Mouse (Mus musculus) kidney, adult 2 months (tissue): ENCODE data around the gene Ndufb7. TPM values are rescaled to one million over a fixed set of nuclear protein-coding genes. Genes with fewer than 3 reads are reported as not detected.
A peak's percentile ranks its signal among the peaks of the same experiment; 100 is the strongest.
"Not testable (repeated sequence)": the region's sequence is repeated elsewhere in the genome, so short reads cannot be mapped to it uniquely, and the experiment has no call there.

Experiments used
- DNase-seq: peaks from one replicate; pipeline ENCODE4 v3.0.0; 2021
- H3K27ac ChIP-seq: fragments of 200-500 bp; 2 replicates; pipeline ENCODE4 v1.5.1; 2012; ENCODE audit warnings: low read depth, low read length, control low read depth, inconsistent platforms; ENCODE audit not compliant: insufficient read depth
- H3K27me3 ChIP-seq: fragments of 200-500 bp; replicated peaks from 2 replicates; pipeline ENCODE4 v1.6.1; 2012; ENCODE audit warnings: mild to moderate bottlenecking, moderate library complexity, low read length, inconsistent platforms; ENCODE audit not compliant: control insufficient read depth, insufficient read depth
- H3K36me3 ChIP-seq: fragments of 200-500 bp; 2 replicates; pipeline ENCODE4 v1.6.1; 2012; ENCODE audit warnings: mild to moderate bottlenecking, moderate library complexity, low read length, inconsistent platforms; ENCODE audit not compliant: control insufficient read depth, insufficient read depth
- H3K4me1 ChIP-seq: fragments of 200-500 bp; 2 replicates; pipeline ENCODE4 v1.6.1; 2011; ENCODE audit warnings: low read length; ENCODE audit not compliant: control insufficient read depth, insufficient read depth
- H3K4me3 ChIP-seq: fragments of 200-500 bp; 2 replicates; pipeline ENCODE4 v1.5.1; 2011; ENCODE audit warnings: mild to moderate bottlenecking, low read depth, low read length, control low read depth; ENCODE audit not compliant: insufficient read depth
- CTCF ChIP-seq: fragments of 200-500 bp; conservative IDR thresholded peaks from 2 replicates; pipeline ENCODE4 v1.5.1; 2011; ENCODE audit warnings: low read depth, mild to moderate bottlenecking, control low read depth, low read length, moderate library complexity, mixed read lengths; ENCODE audit not compliant: insufficient read depth, insufficient read length
- POLR2A ChIP-seq: fragments of 200-500 bp; IDR thresholded peaks from one replicate; pipeline ENCODE4 v1.6.1; 2011; ENCODE audit warnings: low read depth, low read length, control low read depth
- WGBS: fragments of 180-500 bp; shearing (Covaris S2); methylation state at CpG from one replicate; pipeline ENCODE4 v1.1.7; 2018; 5-methylcytosine and 5-hydroxymethylcytosine counted together
- polyA plus RNA-seq: library from polyadenylated mRNA; depleted of rRNA; stranded (reverse); fragments of >200 nt; gene quantifications from 2 replicates; pipeline ENCODE4 v1.2.3, GENCODE M21; 2012

Ndufb7 gene
- polyA plus RNA-seq, 1 experiment: 720 TPM

GRCm38 (mm10) chr8:83563246-83563645, 3.2 kb upstream of the Ndufb7 start:
- Histone ChIP-seq H3K4me1 (peaks cover 7% of the 10 kb centered on the region), H3K27me3 (no peaks in the 10 kb centered on the region), H3K36me3 (no peaks in the 10 kb centered on the region), H3K4me3 (no peak overlapping the region), H3K27ac (no peak overlapping the region)
- no peak for DNase-seq
- TF ChIP-seq POLR2A (no peak), CTCF (no peak)
- 72% methylated on average over 4 of the region's 4 CpGs for WGBS

- TF ChIP-seq CTCF (peak; percentile 25; the same call in 1 of the 2 replicates), POLR2A (no peak)
- H3K36me3 ChIP-seq: no peaks in the 10 kb centered on the region
- peaks cover 7% of the 10 kb centered on the region for H3K4me1 ChIP-seq
- no peak overlapping the region for H3K4me3 ChIP-seq
- WGBS: 77% methylated on average over 9 of the region's 9 CpGs
- DNase-seq: no peak
- H3K27me3 ChIP-seq: no peaks in the 10 kb centered on the region
- no peak overlapping the region for H3K27ac ChIP-seq
These were observed 618 bp upstream of the Ndufb7 start for GRCm38 (mm10) chr8:83565731-83566375.

- Histone ChIP-seq H3K4me3 (peak overlapping the region; percentile 89), H3K4me1 (peaks cover 7% of the 10 kb centered on the region), H3K27me3 (no peaks in the 10 kb centered on the region), H3K36me3 (peaks cover 3% of the 10 kb centered on the region; the same call in 1 of the 2 replicates), H3K27ac (no peak overlapping the region)
- WGBS: 45% methylated on average over 3 of the region's 3 CpGs
- no peak for DNase-seq
- no peak for TF ChIP-seq POLR2A
- no peak for TF ChIP-seq CTCF
These were observed 1.2 kb downstream of the Ndufb7 start for GRCm38 (mm10) chr8:83567668-83568067.

GRCm38 (mm10) chr8:83568128-83568527, 1.7 kb downstream of the Ndufb7 start:
- Histone ChIP-seq H3K27me3 (no peaks in the 10 kb centered on the region), H3K4me3 (no peak overlapping the region), H3K27ac (no peak overlapping the region), H3K36me3 (peaks cover 3% of the 10 kb centered on the region; the same call in 1 of the 2 replicates), H3K4me1 (peaks cover 7% of the 10 kb centered on the region)
- no peak for DNase-seq
- TF ChIP-seq CTCF (no peak), POLR2A (no peak)
- 52% methylated on average over 5 of the region's 5 CpGs for WGBS

- TF ChIP-seq POLR2A: no peak
- TF ChIP-seq CTCF: no peak
- peaks cover 7% of the 10 kb centered on the region for H3K4me1 ChIP-seq
- DNase-seq: no peak
- H3K4me3 ChIP-seq: no peak overlapping the region
- 65% methylated on average over 5 of the region's 5 CpGs for WGBS
- peaks cover 3% of the 10 kb centered on the region; the same call in 1 of the 2 replicates for H3K36me3 ChIP-seq
- no peaks in the 10 kb centered on the region for H3K27me3 ChIP-seq
- H3K27ac ChIP-seq: no peak overlapping the region
These were observed 2.3 kb downstream of the Ndufb7 start for GRCm38 (mm10) chr8:83568755-83569154.

GRCm38 (mm10) chr8:83569165-83569564, 2.7 kb downstream of the Ndufb7 start:
- H3K4me1 ChIP-seq: peaks cover 7% of the 10 kb centered on the region
- no peak overlapping the region for H3K27ac ChIP-seq
- H3K27me3 ChIP-seq: no peaks in the 10 kb centered on the region
- H3K36me3 ChIP-seq: peaks cover 3% of the 10 kb centered on the region; the same call in 1 of the 2 replicates
- 61% methylated on average over 4 of the region's 4 CpGs for WGBS
- no peak for DNase-seq
- TF ChIP-seq POLR2A: no peak
- TF ChIP-seq CTCF: no peak
- H3K4me3 ChIP-seq: no peak overlapping the region

- WGBS: 79% methylated on average over 15 of the region's 15 CpGs
- Histone ChIP-seq H3K4me1 (peaks cover 17% of the 10 kb centered on the region), H3K27me3 (no peaks in the 10 kb centered on the region), H3K4me3 (no peak overlapping the region), H3K27ac (no peak overlapping the region), H3K36me3 (peaks cover 3% of the 10 kb centered on the region; the same call in 1 of the 2 replicates)
- DNase-seq: no peak
- TF ChIP-seq CTCF (no peak), POLR2A (no peak)
These were observed 4.0 kb downstream of the Ndufb7 start for GRCm38 (mm10) chr8:83570272-83571000.

- H3K27me3 ChIP-seq, H3K4me3 ChIP-seq, H3K36me3 ChIP-seq, DNase-seq, H3K27ac ChIP-seq: not testable (repeated sequence)
- peaks cover 21% of the 10 kb centered on the region for H3K4me1 ChIP-seq
- 96% methylated on average over 6 of the region's 7 CpGs for WGBS
These were observed 4.5 kb downstream of the Ndufb7 start for GRCm38 (mm10) chr8:83571001-83571340.
